Mouse (Mus musculus): ENCODE data around the gene Gtf2a1.
"Not testable (repeated sequence)": the region's sequence is repeated elsewhere in the genome, so short reads cannot be mapped to it uniquely, and the experiment has no call there.

Gtf2a1 gene

DNA sequence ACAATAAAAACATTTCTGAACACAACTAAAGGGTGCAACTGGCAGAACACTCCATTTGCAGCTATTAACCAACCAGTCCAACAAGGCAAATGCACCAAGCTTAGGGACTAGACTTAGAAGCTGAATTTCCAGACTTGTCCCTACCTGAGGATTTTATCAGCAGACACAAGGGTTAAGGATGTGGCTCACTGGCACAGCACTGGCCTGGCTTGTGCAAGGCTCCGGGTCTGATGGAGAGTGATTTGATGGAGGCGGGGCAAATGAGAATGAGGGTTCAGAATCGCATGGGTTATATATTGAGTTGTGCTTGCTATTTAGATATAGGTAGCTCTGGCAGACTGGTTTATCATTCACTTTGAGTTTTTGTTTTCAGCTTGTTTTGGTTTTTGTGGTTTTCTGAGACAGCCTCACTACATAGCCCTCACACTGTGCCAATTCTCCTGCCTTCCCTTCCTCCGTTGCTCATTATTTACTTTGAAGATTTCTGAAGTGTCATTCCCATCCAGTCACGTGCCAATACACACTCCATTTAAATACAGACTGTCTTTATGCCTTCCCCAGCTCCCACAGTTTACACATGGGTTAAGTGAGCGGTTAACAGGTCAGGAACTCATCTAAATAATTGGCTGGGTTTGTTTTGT is 7.8 kb downstream of the Gtf2a1 start:
- DNase-seq (ENCODE audit: low read depth in 1 of 2, low spot score in 2 of 2), result no peak

DNA sequence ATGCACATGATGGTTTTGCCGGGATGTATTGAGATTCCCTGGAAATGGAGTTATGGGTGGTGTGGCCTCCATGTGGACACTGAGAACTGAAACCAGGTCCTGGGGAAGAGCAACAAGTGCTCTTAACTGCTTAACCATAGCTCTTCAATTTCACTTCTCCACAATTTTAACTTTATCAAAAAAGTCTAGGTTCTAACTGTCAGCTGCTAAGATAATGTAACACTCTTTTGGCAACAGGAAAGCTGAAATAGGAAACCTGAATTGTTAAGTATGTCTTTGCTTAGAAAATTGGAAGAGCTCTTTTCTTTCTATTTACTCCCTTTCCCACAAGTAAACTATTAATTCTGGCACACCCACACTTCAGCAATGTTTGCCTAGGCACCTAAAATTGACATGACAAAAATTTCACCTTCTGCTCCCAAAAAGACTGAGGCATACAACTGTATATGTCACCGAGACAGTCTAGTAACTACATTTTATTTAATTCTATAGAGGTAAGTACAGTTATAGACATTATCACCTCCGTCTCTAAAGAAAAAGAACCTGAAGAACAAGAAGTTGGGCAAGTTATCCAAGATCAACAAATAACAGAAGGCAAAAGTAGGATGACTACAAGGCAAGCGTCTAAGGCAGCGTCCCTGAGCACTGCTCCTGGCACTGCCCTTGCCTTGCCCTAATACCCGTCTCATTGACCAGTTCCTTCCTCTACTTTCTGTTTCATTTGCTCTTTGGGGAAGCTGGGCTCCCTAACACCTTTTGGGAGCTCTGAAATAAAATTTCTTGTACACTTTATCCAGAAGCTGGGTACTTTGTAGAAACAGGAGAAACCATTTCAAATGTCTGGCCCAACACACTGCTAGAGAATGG is 8.8 kb downstream of the Gtf2a1 start:
- DNase-seq (ENCODE audit: low read depth in 1 of 2, low spot score in 2 of 2), result no peak

DNA sequence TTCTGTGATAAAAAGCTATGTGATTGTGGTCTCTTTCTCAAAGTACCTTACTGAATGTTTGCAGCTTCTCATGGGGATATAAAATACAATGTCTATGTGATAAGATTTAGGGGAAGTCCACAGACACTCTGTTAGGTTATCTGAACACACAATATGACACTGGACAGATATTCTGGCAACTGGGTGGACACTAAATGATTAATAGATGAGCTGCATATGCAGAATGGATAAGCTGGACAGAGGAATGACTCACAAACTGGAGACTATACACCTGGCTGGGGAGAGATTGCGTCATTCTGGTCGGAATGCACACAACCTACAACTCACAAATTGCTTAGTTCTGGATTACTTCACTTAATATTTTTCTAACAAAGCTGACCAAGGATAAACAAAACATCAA is 10.6 kb downstream of the Gtf2a1 start:
- no peak for DNase-seq (ENCODE audit: low read depth in 1 of 2, low spot score in 2 of 2)

DNA sequence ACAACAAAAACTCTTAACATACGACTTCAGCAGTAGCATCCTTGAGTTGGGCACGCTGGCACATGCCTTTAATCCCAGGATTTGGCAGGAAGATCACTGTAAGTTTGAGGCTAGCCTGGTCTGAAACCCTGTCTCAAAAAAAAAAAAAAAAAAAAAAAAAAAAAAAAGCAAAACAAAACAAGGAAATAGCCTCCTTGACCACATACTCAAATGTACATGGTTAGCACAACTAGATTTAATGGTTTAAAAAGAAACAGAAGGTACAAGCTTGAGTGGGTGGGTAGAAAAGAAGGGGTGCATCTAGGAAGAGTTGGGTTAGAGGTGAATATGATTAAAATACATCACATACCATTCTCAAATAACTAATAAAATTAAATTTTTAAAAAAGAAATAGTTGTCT is 18.6 kb downstream of the Gtf2a1 start:
- DNase-seq (ENCODE audit: low read depth in 1 of 2, low spot score in 2 of 2), result no peak

- no peak for DNase-seq (ENCODE audit: low read depth in 1 of 2, low spot score in 2 of 2)
Observed at GRCm38 (mm10) chr12:91569255-91569654, 21.0 kb downstream of the Gtf2a1 start.

DNA sequence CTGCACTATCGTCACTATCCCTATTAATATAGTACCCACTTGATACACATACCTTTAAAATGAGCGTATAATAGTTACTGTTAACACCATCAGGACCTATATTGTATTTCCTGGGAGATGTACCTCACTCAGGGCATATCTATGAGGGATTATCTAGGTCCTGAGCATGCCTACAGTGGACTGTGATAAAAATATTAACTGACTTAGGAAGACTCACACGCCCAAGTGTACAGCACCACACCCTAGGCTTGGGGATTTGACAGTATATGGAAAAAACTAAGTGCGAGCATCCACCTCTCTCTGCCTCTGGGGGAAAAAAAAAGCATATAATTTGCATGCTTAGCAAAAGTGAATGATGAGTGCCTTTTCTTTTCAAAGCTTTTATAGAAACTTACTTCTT is 23.1 kb downstream of the Gtf2a1 start:
- no peak for DNase-seq (ENCODE audit: low read depth in 1 of 2, low spot score in 2 of 2)

- not testable (repeated sequence) for DNase-seq (ENCODE audit: low read depth in 1 of 2, low spot score in 2 of 2)
Observed at GRCm38 (mm10) chr12:91558152-91558551, 32.1 kb downstream of the Gtf2a1 start.

- DNase-seq (ENCODE audit: low read depth in 1 of 2, low spot score in 2 of 2), result not testable (repeated sequence)
Observed at GRCm38 (mm10) chr12:91557358-91558005, 32.8 kb downstream of the Gtf2a1 start.

GRCm38 (mm10) chr12:91551773-91552526 is 38.3 kb downstream of the Gtf2a1 start:
- DNase-seq (ENCODE audit: low read depth in 1 of 2, low spot score in 2 of 2), result no peak

DNA sequence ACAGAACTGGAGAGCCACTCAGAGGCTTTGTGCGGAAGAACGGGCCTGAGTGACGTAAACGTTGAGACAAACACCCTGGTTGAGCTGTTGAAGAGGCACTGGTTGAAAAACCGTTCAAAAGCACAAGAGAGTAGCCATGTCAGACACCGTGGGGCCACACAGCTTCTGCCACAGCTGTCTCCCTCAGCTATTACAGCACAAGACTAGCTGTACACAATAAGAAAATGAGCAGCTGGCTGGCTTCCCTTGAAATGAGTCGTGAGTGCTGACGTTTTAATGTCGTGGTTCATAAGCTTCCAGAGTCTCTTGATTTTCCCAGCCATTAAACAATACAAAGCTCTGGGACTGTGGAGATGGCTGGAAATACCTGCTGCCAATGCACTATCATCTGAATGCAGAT is 40.8 kb downstream of the Gtf2a1 start:
- no peak for DNase-seq (ENCODE audit: low read depth in 1 of 2, low spot score in 2 of 2)

GRCm38 (mm10) chr12:91540202-91540601 is 50.1 kb downstream of the Gtf2a1 start:
- no peak for DNase-seq (ENCODE audit: low read depth in 1 of 2, low spot score in 2 of 2)

- DNase-seq (ENCODE audit: low read depth in 1 of 2, low spot score in 2 of 2), result peak in 1 of 2 experiments; percentile 1
Observed at GRCm38 (mm10) chr12:91534514-91534913, 55.8 kb downstream of the Gtf2a1 start.

GRCm38 (mm10) chr12:91523626-91524025 is 66.7 kb downstream of the Gtf2a1 start:
- DNase-seq (ENCODE audit: low read depth in 1 of 2, low spot score in 2 of 2), result no peak

DNA sequence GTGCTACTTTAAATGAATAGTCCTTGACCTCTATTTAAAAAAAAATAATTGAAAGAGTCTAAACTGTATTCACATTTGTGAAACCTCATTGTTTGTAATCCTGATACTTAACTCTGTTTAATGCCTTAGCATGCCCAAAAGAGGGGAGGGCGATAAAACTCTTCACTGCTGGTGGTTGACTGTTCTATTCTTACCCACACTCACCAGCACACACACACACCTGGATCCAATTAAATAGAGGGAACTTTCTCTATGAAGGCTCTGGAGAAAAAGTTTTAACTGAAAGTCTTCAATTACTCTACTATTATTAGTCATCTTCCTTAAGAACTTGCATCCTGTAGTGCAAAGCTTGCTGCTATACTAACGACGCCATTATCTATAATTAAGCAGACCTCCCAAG is 72.5 kb downstream of the Gtf2a1 start:
- DNase-seq (ENCODE audit: low read depth in 1 of 2, low spot score in 2 of 2), result no peak

DNA sequence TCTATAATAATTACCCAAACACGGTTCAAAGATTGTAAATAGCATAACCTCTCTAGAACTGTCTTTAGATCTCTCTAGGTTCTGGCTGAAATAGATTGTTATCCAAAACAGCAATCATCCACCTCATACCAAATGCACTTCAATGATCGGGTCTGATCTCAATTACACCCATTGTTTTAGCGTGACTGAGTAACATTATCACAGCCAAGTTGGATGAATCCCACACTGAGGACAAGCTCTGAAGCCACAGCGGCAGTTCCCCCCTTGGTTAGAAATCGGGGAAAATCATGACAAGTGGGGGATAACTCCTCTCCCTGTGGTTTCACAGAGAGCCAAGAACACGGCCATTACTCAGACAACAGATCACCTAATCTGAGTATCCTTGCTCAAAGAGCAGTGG is 76.3 kb downstream of the Gtf2a1 start:
- no peak for DNase-seq (ENCODE audit: low read depth in 1 of 2, low spot score in 2 of 2)

DNA sequence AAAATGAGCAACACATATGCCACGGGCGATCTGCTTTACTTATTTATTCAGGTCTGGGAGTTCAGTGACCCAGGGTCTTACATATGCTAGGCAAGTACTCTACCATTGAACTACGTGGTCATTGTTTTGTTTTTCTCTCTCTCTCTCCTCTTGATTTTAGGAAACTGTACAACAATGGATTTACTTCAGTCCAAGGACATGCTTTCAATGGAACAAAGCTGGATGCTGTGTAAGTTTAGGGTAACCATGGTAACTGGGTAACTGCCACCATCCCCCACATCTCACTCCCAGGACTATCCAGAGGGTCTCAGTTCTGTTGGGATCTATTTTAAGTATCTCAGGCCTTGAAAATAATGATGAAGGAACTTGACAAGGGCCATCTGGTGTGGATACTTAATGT is 78.5 kb downstream of the Gtf2a1 start:
- DNase-seq (ENCODE audit: low read depth in 1 of 2, low spot score in 2 of 2), result no peak
